Mouse (Mus musculus) limb, embryonic 12.5 days (tissue): Measurements from ENCODE around the gene Rnaset2a. TPM values are rescaled to one million over a fixed set of nuclear protein-coding genes. Genes with fewer than 3 reads are reported as not detected.
A peak's percentile ranks its signal among the peaks of the same experiment; 100 is the strongest.
"Not testable (repeated sequence)": the region's sequence is repeated elsewhere in the genome, so short reads cannot be mapped to it uniquely, and the experiment has no call there.

Experiments
- ATAC-seq: fragments of 200-750 bp; cut with Nextera tagmentation; 2 replicates; pipeline ENCODE4 v1.8.0; 2017; ENCODE audit warnings: low read depth, moderate TSS enrichment; ENCODE audit not compliant: insufficient number of reproducible peaks, insufficient read depth, low FRiP score, low TSS enrichment
- H3K27ac ChIP-seq: fragments of 300-500 bp; sonication (generic); 2 replicates; pipeline ENCODE4 v1.5.1; 2016; ENCODE audit warnings: mild to moderate bottlenecking, moderate library complexity
- H3K27me3 ChIP-seq: fragments of 300-500 bp; sonication (generic); 2 replicates; pipeline ENCODE4 v1.6.1; 2016; ENCODE audit warnings: mild to moderate bottlenecking, moderate library complexity
- H3K36me3 ChIP-seq: fragments of 300-500 bp; sonication (generic); 2 replicates; pipeline ENCODE4 v1.6.1; 2016; ENCODE audit warnings: mild to moderate bottlenecking, moderate library complexity
- H3K4me1 ChIP-seq: fragments of 300-500 bp; sonication (generic); replicated peaks from 2 replicates; pipeline ENCODE4 v1.6.1; 2016
- H3K4me2 ChIP-seq: fragments of 300-500 bp; sonication (generic); 2 replicates; pipeline ENCODE4 v1.6.1; 2016; ENCODE audit warnings: mild to moderate bottlenecking, moderate library complexity
- H3K4me3 ChIP-seq: fragments of 300-500 bp; sonication (generic); replicated peaks from 2 replicates; pipeline ENCODE4 v1.5.1; 2016; ENCODE audit warnings: mild to moderate bottlenecking
- H3K9ac ChIP-seq: fragments of 300-500 bp; sonication (generic); replicated peaks from 2 replicates; pipeline ENCODE4 v1.6.1; 2016; ENCODE audit warnings: mild to moderate bottlenecking, moderate library complexity
- H3K9me3 ChIP-seq: fragments of 300-500 bp; sonication (generic); 2 replicates; pipeline ENCODE4 v1.6.1; 2016; ENCODE audit warnings: mild to moderate bottlenecking, moderate library complexity
- WGBS: fragments of 180-500 bp; shearing (Covaris S2); methylation state at CpG from one replicate; pipeline ENCODE4 v1.1.7; 2016; 5-methylcytosine and 5-hydroxymethylcytosine counted together
- polyA plus RNA-seq: library from polyadenylated mRNA; unstranded; fragments of >200 nt; fragmentation: Nextera tagmentation; extraction: Ambion mirVana; gene quantifications from 2 replicates; pipeline ENCODE4 v1.2.1, GENCODE M21; 2016

Rnaset2a gene
- polyA plus RNA-seq, 1 experiment from 2014 or later: 21.4 TPM

GRCm38 (mm10) chr17:8130849-8131248 is 17.0 kb downstream of the Rnaset2a start:
- no CpG with 5 or more reads among the region's 6 CpGs for WGBS
- ATAC-seq, H3K36me3 ChIP-seq, H3K4me1 ChIP-seq, H3K27ac ChIP-seq, H3K9me3 ChIP-seq, H3K4me2 ChIP-seq, H3K27me3 ChIP-seq, H3K4me3 ChIP-seq, H3K9ac ChIP-seq: not testable (repeated sequence)

GRCm38 (mm10) chr17:8129578-8129977 is 18.3 kb downstream of the Rnaset2a start:
- not testable (repeated sequence) for H3K4me1 ChIP-seq, H3K4me3 ChIP-seq, H3K36me3 ChIP-seq, H3K27me3 ChIP-seq, H3K9me3 ChIP-seq, ATAC-seq, H3K4me2 ChIP-seq, H3K9ac ChIP-seq, H3K27ac ChIP-seq
- 89% methylated on average over 9 of the region's 9 CpGs for WGBS

- not testable (repeated sequence) for H3K9me3 ChIP-seq, H3K4me3 ChIP-seq, H3K4me2 ChIP-seq, H3K4me1 ChIP-seq, H3K27ac ChIP-seq, ATAC-seq, H3K36me3 ChIP-seq, H3K9ac ChIP-seq, H3K27me3 ChIP-seq
- 13% methylated on average over 2 of the region's 7 CpGs for WGBS
Observed at GRCm38 (mm10) chr17:8128326-8128993, 19.4 kb downstream of the Rnaset2a start.

- not testable (repeated sequence) for H3K27me3 ChIP-seq, H3K4me2 ChIP-seq, H3K9ac ChIP-seq, H3K9me3 ChIP-seq, H3K4me1 ChIP-seq, ATAC-seq, H3K27ac ChIP-seq, H3K36me3 ChIP-seq, H3K4me3 ChIP-seq
- 84% methylated on average over 2 of the region's 6 CpGs for WGBS
Observed at GRCm38 (mm10) chr17:8124586-8124985, 23.3 kb downstream of the Rnaset2a start.

GRCm38 (mm10) chr17:8122974-8123373 is 24.9 kb downstream of the Rnaset2a start:
- H3K9ac ChIP-seq, H3K27me3 ChIP-seq, H3K9me3 ChIP-seq, H3K36me3 ChIP-seq, H3K4me1 ChIP-seq, H3K27ac ChIP-seq, H3K4me2 ChIP-seq, ATAC-seq, H3K4me3 ChIP-seq: not testable (repeated sequence)
- WGBS: no CpG with 5 or more reads among the region's 3 CpGs

- H3K36me3 ChIP-seq, H3K9me3 ChIP-seq, H3K27ac ChIP-seq, H3K9ac ChIP-seq, ATAC-seq, H3K4me1 ChIP-seq, H3K4me3 ChIP-seq, H3K27me3 ChIP-seq, H3K4me2 ChIP-seq: not testable (repeated sequence)
- no CpG with 5 or more reads among the region's 6 CpGs for WGBS
Observed at GRCm38 (mm10) chr17:8116928-8117327, 31.0 kb downstream of the Rnaset2a start.

GRCm38 (mm10) chr17:8116378-8116777 is 31.5 kb downstream of the Rnaset2a start:
- not testable (repeated sequence) for H3K27ac ChIP-seq, H3K36me3 ChIP-seq, H3K9ac ChIP-seq, H3K9me3 ChIP-seq, ATAC-seq, H3K4me1 ChIP-seq, H3K27me3 ChIP-seq, H3K4me3 ChIP-seq, H3K4me2 ChIP-seq
- 75% methylated on average over 8 of the region's 11 CpGs for WGBS

- not testable (repeated sequence) for H3K9ac ChIP-seq, H3K4me3 ChIP-seq, H3K27me3 ChIP-seq, H3K9me3 ChIP-seq, H3K4me1 ChIP-seq, H3K27ac ChIP-seq, ATAC-seq, H3K36me3 ChIP-seq, H3K4me2 ChIP-seq
- WGBS: no CpG with 5 or more reads among the region's 1 CpGs
Observed at GRCm38 (mm10) chr17:8112199-8112598, 35.7 kb downstream of the Rnaset2a start.

GRCm38 (mm10) chr17:8101297-8101609 is 46.6 kb downstream of the Rnaset2a start:
- H3K27me3 ChIP-seq, H3K4me1 ChIP-seq, H3K4me2 ChIP-seq, H3K27ac ChIP-seq, H3K9me3 ChIP-seq, H3K9ac ChIP-seq, H3K4me3 ChIP-seq, H3K36me3 ChIP-seq: not testable (repeated sequence)
- ATAC-seq: peak; percentile 42; the same call in 1 of the 2 replicates
- 38% methylated on average over 3 of the region's 6 CpGs for WGBS

- not testable (repeated sequence) for H3K9me3 ChIP-seq, H3K4me2 ChIP-seq, H3K36me3 ChIP-seq, H3K27me3 ChIP-seq, H3K27ac ChIP-seq, H3K4me3 ChIP-seq, H3K9ac ChIP-seq, H3K4me1 ChIP-seq
- peak; percentile 10; the same call in 1 of the 2 replicates for ATAC-seq
- WGBS: 27% methylated on average over 8 of the region's 26 CpGs
Observed at GRCm38 (mm10) chr17:8100405-8101296, 47.2 kb downstream of the Rnaset2a start.

- H3K4me3 ChIP-seq, H3K4me1 ChIP-seq, H3K36me3 ChIP-seq, ATAC-seq, H3K4me2 ChIP-seq, H3K27ac ChIP-seq, H3K9ac ChIP-seq, H3K9me3 ChIP-seq, H3K27me3 ChIP-seq: not testable (repeated sequence)
- 77% methylated on average over 5 of the region's 5 CpGs for WGBS
Observed at GRCm38 (mm10) chr17:8096199-8096598, 51.7 kb downstream of the Rnaset2a start.

GRCm38 (mm10) chr17:8095653-8096052 is 52.2 kb downstream of the Rnaset2a start:
- not testable (repeated sequence) for H3K36me3 ChIP-seq, H3K9ac ChIP-seq, H3K9me3 ChIP-seq, H3K27me3 ChIP-seq, H3K4me1 ChIP-seq, ATAC-seq, H3K4me3 ChIP-seq, H3K27ac ChIP-seq, H3K4me2 ChIP-seq
- WGBS: 59% methylated on average over 3 of the region's 5 CpGs
